ENCODE assay signal across 9 mouse cellular contexts in genomic region chr2:38712076-38712768, GRCm38 (mm10). TPM values are rescaled to one million over a fixed set of nuclear protein-coding genes. Genes with fewer than 3 reads are reported as not detected.
DNase-seq lines count a peak whose midpoint lies in the region; ATAC-seq lines count a peak whose summit lies in the region.
"Had no signal": no experiment of that assay in that cellular context is flagged by ENCODE, and none has a peak within 500 bp of the region (broad histone marks: within the 10 kb centered on the region; RNA-seq: fewer than 3 reads in every experiment).

No protein-coding gene starts in this region.

- H3K9ac ChIP-seq in heart, embryonic 12.5 days, result 0 out of 2 replicates have a peak overlapping the region, but pooled peaks have one; percentile 13
- no peak overlapping the region for H3K9ac ChIP-seq in hindbrain, embryonic 14.5 days
- H3K9ac ChIP-seq in midbrain, embryonic 13.5 days (replicated peaks), result peak overlapping the region; percentile 39; the same call in 1 of the 2 replicates

- no peak overlapping the region for H3K27ac ChIP-seq in heart, embryonic 12.5 days (ENCODE audit: poor library complexity, severe bottlenecking)
- no peak overlapping the region for H3K27ac ChIP-seq in hindbrain, embryonic 14.5 days
- no peak overlapping the region for H3K27ac ChIP-seq in midbrain, embryonic 13.5 days

- peak overlapping the region; percentile 65 for H3K4me2 ChIP-seq in heart, embryonic 12.5 days
- peak overlapping the region; percentile 39 for H3K4me2 ChIP-seq in hindbrain, embryonic 14.5 days (replicated peaks)
- H3K4me2 ChIP-seq in midbrain, embryonic 13.5 days (replicated peaks), result peak overlapping the region; percentile 50

- WGBS in heart, embryonic 12.5 days, result 4% methylated on average over 57 of the region's 58 CpGs
- WGBS in hindbrain, embryonic 14.5 days, result 5% methylated on average over 46 of the region's 58 CpGs
- 4% methylated on average over 58 of the region's 58 CpGs for WGBS in midbrain, embryonic 13.5 days

- peak overlapping the region; percentile 44 for H3K4me3 ChIP-seq in heart, embryonic 12.5 days
- peak overlapping the region; percentile 20 for H3K4me3 ChIP-seq in hindbrain, embryonic 14.5 days (replicated peaks; ENCODE audit: low read length)
- peak overlapping the region; percentile 32 for H3K4me3 ChIP-seq in midbrain, embryonic 13.5 days (replicated peaks)

- H3K27me3 ChIP-seq in heart, embryonic 12.5 days (replicated peaks), result peaks cover 82% of the 10 kb centered on the region
- H3K27me3 ChIP-seq in hindbrain, embryonic 14.5 days (ENCODE audit: control insufficient read depth, insufficient read depth, low read length), result peaks cover 59% of the 10 kb centered on the region
- H3K27me3 ChIP-seq in midbrain, embryonic 13.5 days, result peaks cover 83% of the 10 kb centered on the region

- no peak for ATAC-seq in heart, embryonic 12.5 days (ENCODE audit: insufficient number of reproducible peaks, low FRiP score)
- ATAC-seq in hindbrain, embryonic 14.5 days (ENCODE audit: low FRiP score), result no peak
- ATAC-seq in midbrain, embryonic 13.5 days, result no peak

- H3K9me3 ChIP-seq in heart, embryonic 12.5 days (replicated peaks), result no peaks in the 10 kb centered on the region
- no peaks in the 10 kb centered on the region for H3K9me3 ChIP-seq in hindbrain, embryonic 14.5 days (ENCODE audit: control insufficient read depth, low read length)
- H3K9me3 ChIP-seq in midbrain, embryonic 13.5 days, result no peaks in the 10 kb centered on the region

- peaks cover 22% of the 10 kb centered on the region for H3K4me1 ChIP-seq in heart, embryonic 12.5 days (replicated peaks)
- H3K4me1 ChIP-seq in hindbrain, embryonic 14.5 days (replicated peaks; ENCODE audit: control insufficient read depth, insufficient read depth, low read length), result no peaks in the 10 kb centered on the region; the same call in 1 of the 2 replicates
- peaks cover 22% of the 10 kb centered on the region for H3K4me1 ChIP-seq in midbrain, embryonic 13.5 days (replicated peaks)

- no peaks in the 10 kb centered on the region for H3K36me3 ChIP-seq in heart, embryonic 12.5 days
- no peaks in the 10 kb centered on the region for H3K36me3 ChIP-seq in hindbrain, embryonic 14.5 days (replicated peaks; ENCODE audit: control insufficient read depth, insufficient read depth)
- H3K36me3 ChIP-seq in midbrain, embryonic 13.5 days, result no peaks in the 10 kb centered on the region

- no peak for DNase-seq in heart, adult 9 months (ENCODE audit: low spot score in 2 of 2)
- peak; percentile 13 for DNase-seq in ZHBTc4 (ENCODE audit: low read depth, low spot score)
- no peak for DNase-seq in hindbrain, embryonic 14.5 days (ENCODE audit: low spot score)
- DNase-seq in cerebellum, postnatal 10 days, result no peak
- no peak for DNase-seq in thymus, postnatal 36 days
- no peak for DNase-seq in left cerebral cortex, adult 9 months (ENCODE audit: low spot score in 2 of 2)
- DNase-seq: spleen, adult 18-20 months had no signal

RNA-seq across cellular contexts. Expression of gene Nr5a1, which starts 2.1 kb away (rescaled TPM):
- not detected in 2 replicates for polyA plus RNA-seq in heart, embryonic 12.5 days (2016; fragmentation: Nextera tagmentation; extraction: Ambion mirVana)
- polyA plus RNA-seq in hindbrain, embryonic 14.5 days (2014; fragmentation: Nextera tagmentation; extraction: Ambion mirVana), result 0.08 and 0.09 TPM in 2 replicates
- 0.77 and 1.3 TPM in 2 replicates for polyA plus RNA-seq in midbrain, embryonic 13.5 days (2015; fragmentation: Nextera tagmentation; extraction: Ambion mirVana)
